28 mouse cellular contexts compared by ENCODE assay signal in the genomic region with DNA sequence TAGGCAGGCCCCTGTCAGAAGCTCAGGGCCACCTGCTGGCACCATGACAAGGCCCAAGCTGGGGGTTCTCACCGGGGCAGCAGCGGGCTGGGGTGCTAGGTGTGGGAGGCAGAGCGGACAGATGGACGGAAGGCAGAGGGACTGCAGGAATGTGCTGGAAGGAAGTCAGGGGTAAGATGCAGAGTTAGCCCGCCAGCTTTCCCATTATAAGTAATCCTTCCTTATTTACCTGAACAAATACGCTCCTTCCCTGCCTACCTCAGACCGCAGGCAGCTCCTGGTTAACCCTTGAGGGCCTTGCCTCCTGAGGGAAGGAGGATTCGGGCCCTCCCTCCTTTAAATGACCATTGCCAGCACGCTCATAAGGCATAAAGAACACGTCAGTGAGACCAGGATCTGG. TPM values are rescaled to one million over a fixed set of nuclear protein-coding genes. Genes with fewer than 3 reads are reported as not detected.
DNase-seq lines count a peak whose midpoint lies in the region; ATAC-seq lines count a peak whose summit lies in the region.
"Had no signal": no experiment of that assay in that cellular context is flagged by ENCODE, and none has a peak within 500 bp of the region (broad histone marks: within the 10 kb centered on the region; RNA-seq: fewer than 3 reads in every experiment).

A gene (minus strand): TSS at position 186 of the 400 bp plus-strand sequence.

- H3K4me1 ChIP-seq in heart, embryonic 10.5 days: peaks cover 38% of the 10 kb centered on the region
- peaks cover 4% of the 10 kb centered on the region; the same call in 1 of the 2 replicates for H3K4me1 ChIP-seq in heart, embryonic 11.5 days (ENCODE audit: control insufficient read depth, insufficient read depth, low read length)
- peaks cover 34% of the 10 kb centered on the region for H3K4me1 ChIP-seq in midbrain, embryonic 10.5 days
- peaks cover 14% of the 10 kb centered on the region for H3K4me1 ChIP-seq in midbrain, embryonic 11.5 days (ENCODE audit: control insufficient read depth, insufficient read depth, low read length)
- peaks cover 18% of the 10 kb centered on the region; the same call in 1 of the 2 replicates for H3K4me1 ChIP-seq in heart, embryonic 12.5 days (replicated peaks)

- peaks cover 41% of the 10 kb centered on the region for H3K27me3 ChIP-seq in heart, embryonic 10.5 days (ENCODE audit: insufficient read depth, poor library complexity, severe bottlenecking)
- H3K27me3 ChIP-seq in heart, embryonic 11.5 days (ENCODE audit: control insufficient read depth, insufficient read depth, low read length): no peaks in the 10 kb centered on the region
- H3K27me3 ChIP-seq in midbrain, embryonic 10.5 days (ENCODE audit: low read depth, poor library complexity, severe bottlenecking): 0 out of 2 replicates have a peak, but pooled peaks cover 8% of the 10 kb centered on the region
- H3K27me3 ChIP-seq in midbrain, embryonic 11.5 days (ENCODE audit: control insufficient read depth, insufficient read depth, low read length): no peaks in the 10 kb centered on the region
- peaks cover 33% of the 10 kb centered on the region; the same call in 1 of the 2 replicates for H3K27me3 ChIP-seq in heart, embryonic 12.5 days (replicated peaks)
- H3K27me3 ChIP-seq: kidney, embryonic 15.5 days; midbrain, embryonic 15.5 days; neural tube, embryonic 13.5 days had no signal

- H3K9ac ChIP-seq in heart, embryonic 11.5 days (ENCODE audit: low read depth, low read length): no peak within 1 kb of the TSS
- H3K9ac ChIP-seq in midbrain, embryonic 11.5 days (ENCODE audit: low read length): no peak within 1 kb of the TSS
- no peak within 1 kb of the TSS for H3K9ac ChIP-seq in heart, embryonic 12.5 days
- H3K9ac ChIP-seq: hindbrain, embryonic 14.5 days; kidney, embryonic 15.5 days; midbrain, embryonic 15.5 days; neural tube, embryonic 13.5 days had no signal

- no peaks in the 10 kb centered on the region for H3K9me3 ChIP-seq in heart, embryonic 10.5 days
- H3K9me3 ChIP-seq in heart, embryonic 11.5 days (replicated peaks; ENCODE audit: control insufficient read depth, low read length): no peaks in the 10 kb centered on the region
- H3K9me3 ChIP-seq in midbrain, embryonic 10.5 days (replicated peaks): no peaks in the 10 kb centered on the region
- H3K9me3 ChIP-seq in midbrain, embryonic 11.5 days (ENCODE audit: control insufficient read depth, low read length): no peaks in the 10 kb centered on the region
- H3K9me3 ChIP-seq in heart, embryonic 12.5 days (replicated peaks): no peaks in the 10 kb centered on the region
- H3K9me3 ChIP-seq: kidney, embryonic 15.5 days; midbrain, embryonic 15.5 days; neural tube, embryonic 13.5 days had no signal

- 76% methylated on average over 10 of the region's 10 CpGs for WGBS in heart, embryonic 10.5 days
- WGBS in heart, embryonic 11.5 days (ENCODE audit: insufficient replicate concordance): 72% methylated on average over 10 of the region's 10 CpGs
- WGBS in midbrain, embryonic 10.5 days: 77% methylated on average over 10 of the region's 10 CpGs
- WGBS in midbrain, embryonic 11.5 days: 76% methylated on average over 10 of the region's 10 CpGs
- WGBS in heart, embryonic 12.5 days: 71% methylated on average over 10 of the region's 10 CpGs

- no peak within 1 kb of the TSS for H3K4me3 ChIP-seq in heart, embryonic 10.5 days
- H3K4me3 ChIP-seq in heart, embryonic 11.5 days (ENCODE audit: low read depth, low read length): no peak within 1 kb of the TSS
- H3K4me3 ChIP-seq in midbrain, embryonic 10.5 days: no peak within 1 kb of the TSS
- H3K4me3 ChIP-seq in midbrain, embryonic 11.5 days (ENCODE audit: low read depth, low read length): no peak within 1 kb of the TSS
- H3K4me3 ChIP-seq in heart, embryonic 12.5 days: no peak within 1 kb of the TSS
- H3K4me3 ChIP-seq: heart, adult 2 months; kidney, embryonic 15.5 days; megakaryocyte, embryonic 14.5 days; midbrain, embryonic 15.5 days; neural tube, embryonic 13.5 days had no signal

- ATAC-seq in heart, embryonic 11.5 days (replicated peaks; ENCODE audit: insufficient number of reproducible peaks, low FRiP score, low TSS enrichment): no peak
- no peak for ATAC-seq in midbrain, embryonic 11.5 days (ENCODE audit: low FRiP score)
- no peak for ATAC-seq in heart, embryonic 12.5 days (ENCODE audit: insufficient number of reproducible peaks, low FRiP score)
- ATAC-seq: CD4-positive, CD25-positive, alpha-beta regulatory T cell, adult 4 months; inflammation-experienced regulatory T-cells, adult 6 months; midbrain, embryonic 15.5 days had no signal

- peak within 1 kb of the TSS; percentile 16; the same call in 1 of the 2 replicates for H3K27ac ChIP-seq in heart, embryonic 10.5 days
- H3K27ac ChIP-seq in heart, embryonic 11.5 days (ENCODE audit: low read depth, low read length): no peak within 1 kb of the TSS
- peak within 1 kb of the TSS; percentile 46; the same call in 1 of the 2 replicates for H3K27ac ChIP-seq in midbrain, embryonic 10.5 days (replicated peaks)
- H3K27ac ChIP-seq in midbrain, embryonic 11.5 days (ENCODE audit: low read depth, low read length): no peak within 1 kb of the TSS
- no peak within 1 kb of the TSS for H3K27ac ChIP-seq in heart, embryonic 12.5 days (ENCODE audit: poor library complexity, severe bottlenecking)
- H3K27ac ChIP-seq: heart, adult 2 months; hindbrain, embryonic 14.5 days; kidney, embryonic 15.5 days; midbrain, embryonic 15.5 days; neural tube, embryonic 13.5 days had no signal

- no peak within 1 kb of the TSS for H3K4me2 ChIP-seq in heart, embryonic 11.5 days
- no peak within 1 kb of the TSS for H3K4me2 ChIP-seq in midbrain, embryonic 11.5 days
- H3K4me2 ChIP-seq in heart, embryonic 12.5 days: no peak within 1 kb of the TSS
- H3K4me2 ChIP-seq: hindbrain, embryonic 14.5 days; kidney, embryonic 15.5 days; midbrain, embryonic 15.5 days; neural tube, embryonic 13.5 days had no signal

- DNase-seq in heart, embryonic 10.5 days (ENCODE audit: low spot score): no peak
- DNase-seq in midbrain, embryonic 10.5 days (ENCODE audit: low spot score): no peak
- no peak for DNase-seq in midbrain, embryonic 11.5 days (ENCODE audit: low spot score, missing footprints)
- DNase-seq in lung, postnatal 36 days: peak; percentile 16
- DNase-seq in left cerebral cortex, adult 9 months (ENCODE audit: low spot score in 2 of 2): no peak
- no peak for DNase-seq in kidney, adult 8-10 months
- DNase-seq: adrenal gland, postnatal 25 days; cerebellum, adult 8-10 months; cerebellum, postnatal 36 days; embryo, embryonic 11 days; gastrocnemius, postnatal 25 days; heart, adult 2 months; heart, postnatal 4 days; kidney, postnatal 36 days; layer of hippocampus, adult 9-11 months; left cerebral cortex, postnatal 4 days; right cerebral cortex, adult 18-20 months; right cerebral cortex, postnatal 4 days; thymus, postnatal 14 days had no signal

- H3K36me3 ChIP-seq in heart, embryonic 10.5 days: no peaks in the 10 kb centered on the region
- H3K36me3 ChIP-seq in heart, embryonic 11.5 days (ENCODE audit: control insufficient read depth, insufficient read depth, low read length): no peaks in the 10 kb centered on the region
- H3K36me3 ChIP-seq in midbrain, embryonic 10.5 days: no peaks in the 10 kb centered on the region
- H3K36me3 ChIP-seq in midbrain, embryonic 11.5 days (ENCODE audit: control insufficient read depth, insufficient read depth, low read length): no peaks in the 10 kb centered on the region
- no peaks in the 10 kb centered on the region for H3K36me3 ChIP-seq in heart, embryonic 12.5 days
- H3K36me3 ChIP-seq: kidney, embryonic 15.5 days; midbrain, embryonic 15.5 days; neural tube, embryonic 13.5 days had no signal

RNA-seq across cellular contexts. Expression of the gene that starts here (rescaled TPM):
- polyA plus RNA-seq in heart, embryonic 10.5 days (2016; fragmentation: Nextera tagmentation; extraction: Ambion mirVana): 0.11 and 0.33 TPM in 2 replicates
- 0.25 and 0.26 TPM in 2 replicates for polyA plus RNA-seq in heart, embryonic 11.5 days (2014; fragmentation: Nextera tagmentation; extraction: Ambion mirVana)
- polyA plus RNA-seq in midbrain, embryonic 10.5 days (2016; fragmentation: Nextera tagmentation; extraction: Ambion mirVana): 0.16 and 0.25 TPM in 2 replicates
- polyA plus RNA-seq in midbrain, embryonic 11.5 days (2014; fragmentation: Nextera tagmentation; extraction: Ambion mirVana): 0.25 TPM in 1 of 2 replicates, not detected in the other
- polyA plus RNA-seq in heart, embryonic 12.5 days (2016; fragmentation: Nextera tagmentation; extraction: Ambion mirVana): 0.18 TPM in 1 of 2 replicates, not detected in the other
- polyA plus RNA-seq: CD4-positive, CD25-positive, alpha-beta regulatory T cell, adult 4 months; inflammation-experienced regulatory T-cells, adult 6 months had no signal

Comparison
In these comparisons a context has a peak if more than half of its experiments do, and no peak if none do; other contexts are left out.
1. H3K27ac ChIP-seq: peak in heart, embryonic 10.5 days (single experiment) and midbrain, embryonic 10.5 days (single experiment); none in heart, embryonic 11.5 days (single experiment), midbrain, embryonic 11.5 days (single experiment) and heart, embryonic 12.5 days (single experiment).